Mouse (Mus musculus): ENCODE data around the gene Ncor2.
"Not testable (repeated sequence)": the region's sequence is repeated elsewhere in the genome, so short reads cannot be mapped to it uniquely, and the experiment has no call there.

Gene Ncor2

GRCm38 (mm10) chr5:125179007-125179734 is at the start of gene Ncor2:
Gene Ncor2, minus strand, starts transcription at chr5:125179219.
- in situ Hi-C loops (cut with MboI; ENCODE audit: unreplicated experiment in 2 of 2), result no loop called here

DNA sequence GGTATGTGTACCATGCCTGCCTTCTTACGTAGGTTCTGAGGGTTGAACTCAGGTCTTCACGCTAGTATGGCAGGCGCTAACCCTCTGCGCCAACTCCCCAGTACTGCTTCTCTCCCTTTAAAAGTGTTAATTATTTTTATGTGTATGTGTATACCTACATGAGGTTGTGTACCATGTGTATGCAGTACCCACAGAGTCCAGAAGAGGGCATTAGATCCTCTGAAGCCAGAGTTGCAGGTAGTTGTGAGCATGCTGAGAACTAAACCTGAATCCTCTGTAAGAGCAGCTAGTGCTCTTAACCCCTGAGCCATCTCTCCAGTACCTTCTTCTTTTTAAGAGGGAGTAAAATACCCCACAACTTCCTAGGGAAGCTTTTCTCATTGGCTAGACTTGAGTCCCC is 48.7 kb upstream of the Ncor2 start:
- in situ Hi-C loops (cut with MboI; ENCODE audit: unreplicated experiment in 2 of 2), result no loop called here

GRCm38 (mm10) chr5:125226229-125226634 is 47.2 kb upstream of the Ncor2 start:
- in situ Hi-C loops (cut with MboI; ENCODE audit: unreplicated experiment in 2 of 2), result no loop called here

DNA sequence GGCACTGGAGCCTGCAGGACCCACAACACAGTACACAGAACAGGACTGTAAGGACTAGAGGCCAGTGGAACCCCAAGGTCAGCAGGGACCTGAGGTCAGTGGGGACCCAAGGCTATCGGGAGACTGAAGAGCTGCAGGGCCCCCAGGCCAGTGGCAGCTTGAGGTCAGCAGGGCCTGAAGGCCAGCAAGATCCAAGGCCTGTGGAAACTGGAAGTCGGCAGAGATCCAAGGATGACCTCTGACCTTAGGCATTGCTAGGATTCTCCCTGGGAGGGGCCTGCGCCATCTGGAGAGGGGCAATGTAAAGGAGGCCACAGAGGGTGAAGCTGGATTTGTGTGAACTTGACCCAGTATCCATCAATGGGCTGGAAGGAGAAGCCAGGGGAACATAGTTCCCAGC is 45.9 kb upstream of the Ncor2 start:
- in situ Hi-C loops (cut with MboI; ENCODE audit: unreplicated experiment in 2 of 2), result no loop called here

- in situ Hi-C loops (cut with MboI; ENCODE audit: unreplicated experiment in 2 of 2), result no loop called here
These were observed 44.9 kb upstream of the Ncor2 start for GRCm38 (mm10) chr5:125223961-125224360.

DNA sequence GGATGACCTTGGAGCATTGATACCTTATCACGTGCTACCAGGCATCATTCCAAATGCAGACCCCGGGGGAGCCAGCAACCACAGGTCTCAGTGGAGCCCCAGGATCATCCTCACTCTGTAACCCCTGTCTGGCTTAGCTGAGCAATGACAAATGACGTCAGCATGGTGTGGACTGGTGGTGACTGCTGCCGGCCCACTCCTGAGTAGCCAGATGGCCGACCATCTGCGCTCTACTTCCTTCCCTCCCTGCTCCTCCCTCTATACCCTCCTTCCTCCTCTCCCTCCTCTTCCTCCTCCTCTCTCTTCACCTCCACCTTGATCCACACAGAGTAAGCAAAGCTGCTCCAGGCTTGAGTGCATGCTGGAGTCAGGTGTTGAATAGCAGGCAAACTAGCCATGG is 43.7 kb upstream of the Ncor2 start:
- in situ Hi-C loops (cut with MboI; ENCODE audit: unreplicated experiment in 2 of 2), result no loop called here

DNA sequence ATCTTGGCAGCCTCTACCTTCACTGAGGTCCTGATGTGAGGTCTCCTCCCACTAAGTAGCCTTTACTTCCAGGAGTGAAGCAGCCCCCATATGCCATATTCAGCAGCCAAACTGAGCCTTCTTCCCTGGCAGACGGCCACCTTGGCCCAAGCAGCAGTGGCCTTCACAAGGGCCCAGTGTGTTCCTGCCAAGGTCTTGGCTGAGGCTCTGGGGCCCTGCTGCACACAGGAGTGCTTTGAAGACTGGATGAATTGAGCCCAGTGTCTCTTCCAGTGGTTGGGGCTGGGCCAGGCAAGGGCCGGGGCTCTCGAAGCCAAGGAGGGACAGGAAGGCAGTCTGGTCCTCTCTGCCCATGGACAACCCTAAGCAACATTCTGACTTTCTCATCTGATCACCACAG is 42.8 kb upstream of the Ncor2 start:
- in situ Hi-C loops (cut with MboI; ENCODE audit: unreplicated experiment in 2 of 2), result no loop called here

- in situ Hi-C loops (cut with MboI; ENCODE audit: unreplicated experiment in 2 of 2), result no loop called here
These were observed 38.6 kb upstream of the Ncor2 start for GRCm38 (mm10) chr5:125217426-125218170.

DNA sequence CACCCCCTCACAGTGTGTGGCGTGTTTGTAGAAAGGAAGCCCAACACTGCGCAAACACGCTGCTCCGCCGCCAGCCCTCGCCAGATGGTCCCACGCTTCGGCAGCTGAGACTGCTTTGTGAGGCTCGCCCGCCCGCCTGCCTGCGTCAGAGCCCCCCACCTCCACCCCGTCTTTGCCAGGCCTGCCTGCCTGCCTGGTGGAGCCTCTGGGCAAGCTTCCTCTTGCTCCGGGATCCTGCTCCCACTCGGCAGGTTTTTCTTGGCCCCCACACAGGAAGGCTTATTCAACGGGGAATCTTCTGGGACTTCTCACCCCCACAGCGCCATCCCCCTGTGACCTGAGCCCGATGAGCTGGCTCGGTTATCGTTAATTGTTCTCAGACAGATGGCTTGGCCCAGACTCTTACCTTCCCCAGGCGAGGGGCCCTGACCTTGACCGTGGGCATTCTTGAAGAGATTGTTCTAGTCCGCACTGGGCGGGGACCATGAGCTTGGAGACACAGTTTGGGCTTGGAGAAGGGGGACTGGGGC is 37.0 kb upstream of the Ncor2 start:
- in situ Hi-C loops (cut with MboI; ENCODE audit: unreplicated experiment in 2 of 2), result no loop called here

GRCm38 (mm10) chr5:125215346-125215929 is 36.4 kb upstream of the Ncor2 start:
- in situ Hi-C loops (cut with MboI; ENCODE audit: unreplicated experiment in 2 of 2), result no loop called here

- in situ Hi-C loops (cut with MboI; ENCODE audit: unreplicated experiment in 2 of 2), result no loop called here
These were observed 35.0 kb upstream of the Ncor2 start for GRCm38 (mm10) chr5:125214064-125214463.

- in situ Hi-C loops (cut with MboI; ENCODE audit: unreplicated experiment in 2 of 2), result not testable (repeated sequence)
These were observed 25.9 kb upstream of the Ncor2 start for GRCm38 (mm10) chr5:125204910-125205309.

DNA sequence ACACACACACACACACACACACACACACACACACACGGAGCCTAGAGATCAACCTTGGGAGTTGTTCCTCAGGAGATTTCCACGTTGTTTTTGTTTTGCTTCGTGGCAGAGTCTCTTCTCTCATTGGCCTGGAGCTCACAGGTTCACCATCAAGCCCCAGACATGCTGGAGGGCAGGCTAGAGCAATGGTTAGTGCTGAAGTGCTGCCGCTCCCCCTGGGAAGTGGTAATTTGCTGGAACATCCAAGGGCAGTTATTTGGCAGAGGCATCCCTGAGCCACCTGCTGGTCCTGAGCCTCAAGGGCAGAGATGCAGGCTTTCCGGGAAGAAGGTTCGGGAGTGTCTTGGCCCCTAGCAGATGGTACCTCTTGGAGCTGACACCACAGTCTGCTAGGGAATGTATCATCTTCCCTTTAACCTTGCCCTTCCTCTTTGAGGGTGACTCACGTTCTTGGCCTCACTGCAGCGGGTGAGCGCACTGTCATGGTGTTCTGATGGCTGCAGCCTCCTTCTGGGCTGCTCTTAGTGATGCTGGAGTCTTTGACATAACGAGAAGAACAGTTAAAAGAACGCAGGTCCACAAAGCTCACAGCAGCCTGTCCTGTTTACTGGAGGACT is 25.3 kb upstream of the Ncor2 start:
- in situ Hi-C loops (cut with MboI; ENCODE audit: unreplicated experiment in 2 of 2), result no loop called here

GRCm38 (mm10) chr5:125203759-125204158 is 24.7 kb upstream of the Ncor2 start:
- in situ Hi-C loops (cut with MboI; ENCODE audit: unreplicated experiment in 2 of 2), result no loop called here

GRCm38 (mm10) chr5:125203099-125203498 is 24.1 kb upstream of the Ncor2 start:
- in situ Hi-C loops (cut with MboI; ENCODE audit: unreplicated experiment in 2 of 2), result no loop called here

DNA sequence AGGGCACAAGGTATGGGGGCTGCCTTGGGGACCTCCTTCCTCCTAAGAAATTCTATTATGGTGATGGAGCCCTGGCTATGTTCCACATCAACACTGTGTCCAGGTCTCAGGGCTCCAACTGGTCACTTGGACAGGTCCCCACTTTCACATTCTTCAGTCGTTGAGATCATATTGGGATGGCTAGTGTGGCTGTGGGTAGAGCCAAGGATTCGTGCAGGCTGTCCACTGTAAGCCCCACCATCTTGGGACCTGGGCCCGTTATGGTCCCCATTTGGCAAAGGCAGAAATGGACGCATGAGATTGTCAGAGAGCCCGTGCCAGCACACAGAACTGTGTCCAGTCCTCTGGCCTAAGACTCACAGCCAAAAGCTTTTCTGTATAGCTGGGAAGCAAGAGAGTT is 23.1 kb upstream of the Ncor2 start:
- in situ Hi-C loops (cut with MboI; ENCODE audit: unreplicated experiment in 2 of 2), result no loop called here

- in situ Hi-C loops (cut with MboI; ENCODE audit: unreplicated experiment in 2 of 2), result loop anchor here in 1 of 2 experiments (10.0 kb wide), 1 partner anchor 294 kb away; no protein-coding TSS in a partner anchor
These were observed 20.1 kb upstream of the Ncor2 start for GRCm38 (mm10) chr5:125199086-125199485.

GRCm38 (mm10) chr5:125197325-125197724 is 18.3 kb upstream of the Ncor2 start:
- in situ Hi-C loops (cut with MboI; ENCODE audit: unreplicated experiment in 2 of 2), result loop anchor here in 1 of 2 experiments (10.0 kb wide), 1 partner anchor 293 kb away; no protein-coding TSS in a partner anchor

DNA sequence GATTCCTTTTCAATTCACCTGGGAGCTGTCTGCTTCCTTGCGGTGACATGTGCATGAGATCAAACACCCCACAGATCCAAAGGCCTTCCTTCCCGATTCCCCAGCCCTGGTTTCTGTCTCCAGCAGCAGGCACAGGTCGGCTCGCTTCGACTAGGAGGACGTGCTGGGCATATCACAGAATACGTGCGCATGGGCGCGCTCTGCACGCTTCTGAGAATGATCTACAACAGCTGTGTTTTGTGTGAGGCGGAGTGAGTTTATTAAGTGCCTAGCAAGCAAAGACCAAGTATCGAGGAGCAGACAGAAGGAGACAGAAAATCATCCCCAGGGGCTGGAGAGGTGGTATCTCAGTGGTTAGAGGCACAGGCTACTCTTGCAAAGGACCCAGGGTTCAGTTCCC is 17.0 kb upstream of the Ncor2 start:
- in situ Hi-C loops (cut with MboI; ENCODE audit: unreplicated experiment in 2 of 2), result loop anchor here in 1 of 2 experiments (10.0 kb wide), 1 partner anchor 291 kb away; no protein-coding TSS in a partner anchor

DNA sequence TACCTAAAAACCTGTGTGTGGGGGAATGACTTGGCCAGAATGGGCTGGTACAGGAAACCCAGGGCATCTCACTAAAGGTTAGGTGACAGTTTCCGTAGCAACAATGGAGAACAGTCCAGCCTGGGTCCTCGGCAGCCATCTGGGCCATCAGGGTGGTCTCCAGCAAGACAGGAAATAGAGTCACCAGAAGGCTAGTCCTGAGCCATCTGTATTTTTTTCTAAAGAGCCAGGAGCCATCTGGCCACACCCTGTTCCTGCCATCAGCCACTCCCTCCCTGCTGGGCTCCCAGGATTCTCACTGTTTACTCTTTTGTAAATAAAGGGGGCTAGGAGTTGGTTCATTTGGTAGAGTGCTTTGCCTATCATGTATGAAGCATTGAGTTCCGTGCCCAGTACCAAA is 16.1 kb upstream of the Ncor2 start:
- in situ Hi-C loops (cut with MboI; ENCODE audit: unreplicated experiment in 2 of 2), result loop anchor here in 1 of 2 experiments (10.0 kb wide), 1 partner anchor 290 kb away; no protein-coding TSS in a partner anchor

All from v-Abl transformed pro-B cells (cell line).